Mouse (Mus musculus) layer of hippocampus, adult 2 months (tissue): Measurements from ENCODE around the gene Ccdc181. TPM values are rescaled to one million over a fixed set of nuclear protein-coding genes. Genes with fewer than 3 reads are reported as not detected.
A peak's percentile ranks its signal among the peaks of the same experiment; 100 is the strongest.
"Not testable (repeated sequence)": the region's sequence is repeated elsewhere in the genome, so short reads cannot be mapped to it uniquely, and the experiment has no call there.

Experiments used
- DNase-seq, 2 experiments: peaks; one replicate each; pipeline ENCODE4 v3.0.0; 2022; ENCODE audit warnings: low spot score in 2 of 2
- H3K27ac ChIP-seq: fragments of 200-600 bp; 2 replicates; pipeline ENCODE4 v1.8.1; 2022
- H3K4me3 ChIP-seq: fragments of 200-600 bp; 2 replicates; pipeline ENCODE4 v1.8.1; 2022; ENCODE audit warnings: mild to moderate bottlenecking
- CTCF ChIP-seq: fragments of 200-600 bp; conservative IDR thresholded peaks from 2 replicates; pipeline ENCODE4 v1.8.1; 2022; ENCODE audit warnings: antibody characterized with exemption, mild to moderate bottlenecking, moderate library complexity
- long read RNA-seq, 2 experiments: library from polyadenylated mRNA; stranded (forward); transcript quantifications; one replicate each; pipeline ENCODE4 v2.0.0; 2021; ENCODE audit warnings: borderline mapping rate in 2 of 2
- total RNA-seq, 2 experiments: library from RNA; stranded (reverse); gene quantifications; 2 replicates each; pipeline ENCODE4 v1.2.3; 2021

Ccdc181 gene
- 10 to 100 TPM; 21.7 to 24.8 TPM for total RNA-seq
- long read RNA-seq, experiment 1, transcript Ccdc181-201 (6 exons, 1,909 nt) = major isoform, 9 of 14 reads
- long read RNA-seq, experiment 1, partial matches to known transcripts = 3 of 14 reads
- long read RNA-seq, experiment 1, other reads (novel, unspliced or antisense) = 2 of 14 reads
- long read RNA-seq, experiment 2, transcript Ccdc181-201 (6 exons, 1,909 nt) = major isoform, 28 of 35 reads
- long read RNA-seq, experiment 2, partial matches to known transcripts = 7 of 35 reads
- long read RNA-seq, experiment 2, other reads (novel, unspliced or antisense) = 0 of 35 reads

GRCm38 (mm10) chr1:164275455-164275954, at the start of gene Ccdc181:
Ccdc181 (plus strand) TSS chr1:164275585.
- Histone ChIP-seq H3K4me3 (peak within 1 kb of the TSS; percentile 79), H3K27ac (peak within 1 kb of the TSS; percentile 90)
- DNase-seq = peak; percentile 95 to 96
- peak; percentile 12; the same call in 1 of the 2 replicates for TF ChIP-seq CTCF

GRCm38 (mm10) chr1:164231937-164232570, 43.3 kb upstream of the Ccdc181 start:
- not testable (repeated sequence) for DNase-seq, H3K4me3 ChIP-seq
- peak overlapping the region; percentile 62; the same call in 1 of the 2 replicates for H3K27ac ChIP-seq

GRCm38 (mm10) chr1:164233447-164233846, 41.9 kb upstream of the Ccdc181 start:
- Histone ChIP-seq H3K27ac (no peak overlapping the region), H3K4me3 (no peak overlapping the region)
- DNase-seq = no peak
- no peak for TF ChIP-seq CTCF

GRCm38 (mm10) chr1:164235078-164235477, 40.3 kb upstream of the Ccdc181 start:
- no peak overlapping the region for H3K4me3 ChIP-seq
- no peak for TF ChIP-seq CTCF
- DNase-seq = no peak
- H3K27ac ChIP-seq = no peak overlapping the region

GRCm38 (mm10) chr1:164236078-164236477, 39.3 kb upstream of the Ccdc181 start:
- Histone ChIP-seq H3K27ac (no peak overlapping the region), H3K4me3 (no peak overlapping the region)
- TF ChIP-seq CTCF = no peak
- DNase-seq = no peak

- no peak for TF ChIP-seq CTCF
- no peak for DNase-seq
- Histone ChIP-seq H3K4me3 (no peak overlapping the region), H3K27ac (no peak overlapping the region)
These were observed 33.9 kb upstream of the Ccdc181 start for GRCm38 (mm10) chr1:164241494-164241893.

GRCm38 (mm10) chr1:164242809-164243208, 32.6 kb upstream of the Ccdc181 start:
- H3K27ac ChIP-seq = no peak overlapping the region
- no peak for DNase-seq
- no peak overlapping the region for H3K4me3 ChIP-seq
- no peak for TF ChIP-seq CTCF

GRCm38 (mm10) chr1:164247442-164247841, 27.9 kb upstream of the Ccdc181 start:
- no peak for DNase-seq
- 0 out of 2 replicates have a peak overlapping the region, but pooled peaks have one; percentile 97 for H3K27ac ChIP-seq
- TF ChIP-seq CTCF = no peak
- H3K4me3 ChIP-seq = no peak overlapping the region

GRCm38 (mm10) chr1:164247971-164248370, 27.4 kb upstream of the Ccdc181 start:
- DNase-seq = no peak
- H3K27ac ChIP-seq = peak overlapping the region; percentile 97
- peak overlapping the region; percentile 69 for H3K4me3 ChIP-seq

GRCm38 (mm10) chr1:164248465-164249331, 26.7 kb upstream of the Ccdc181 start, which contains the start of gene Slc19a2:
Slc19a2 (plus strand) TSS chr1:164249046.
- peak within 1 kb of the TSS; percentile 69 for H3K4me3 ChIP-seq
- peak; percentile 97 to 98 for DNase-seq
- H3K27ac ChIP-seq = peak within 1 kb of the TSS; percentile 97
- 0 out of 2 replicates have a peak, but pooled peaks have one; percentile 10 for TF ChIP-seq CTCF

More at GRCm38 (mm10) chr1:164247971-164248370, 27.4 kb upstream of the Ccdc181 start:
- TF ChIP-seq CTCF = no peak

- no peak for TF ChIP-seq CTCF
- DNase-seq = no peak
- H3K27ac ChIP-seq = peak overlapping the region; percentile 88
- peak overlapping the region; percentile 69 for H3K4me3 ChIP-seq
These were observed 26.1 kb upstream of the Ccdc181 start for GRCm38 (mm10) chr1:164249332-164249711.

GRCm38 (mm10) chr1:164250391-164251150, 24.8 kb upstream of the Ccdc181 start:
- peak overlapping the region; percentile 0; the same call in 1 of the 2 replicates for H3K27ac ChIP-seq
- DNase-seq = no peak
- TF ChIP-seq CTCF = no peak
- peak overlapping the region; percentile 69 for H3K4me3 ChIP-seq
